Mouse (Mus musculus): ENCODE measurements around the gene Olfr638. TPM values are rescaled to one million over a fixed set of nuclear protein-coding genes. Genes with fewer than 3 reads are reported as not detected.

Gene Olfr638
- polyA plus RNA-seq, 1 experiment = not detected

DNA sequence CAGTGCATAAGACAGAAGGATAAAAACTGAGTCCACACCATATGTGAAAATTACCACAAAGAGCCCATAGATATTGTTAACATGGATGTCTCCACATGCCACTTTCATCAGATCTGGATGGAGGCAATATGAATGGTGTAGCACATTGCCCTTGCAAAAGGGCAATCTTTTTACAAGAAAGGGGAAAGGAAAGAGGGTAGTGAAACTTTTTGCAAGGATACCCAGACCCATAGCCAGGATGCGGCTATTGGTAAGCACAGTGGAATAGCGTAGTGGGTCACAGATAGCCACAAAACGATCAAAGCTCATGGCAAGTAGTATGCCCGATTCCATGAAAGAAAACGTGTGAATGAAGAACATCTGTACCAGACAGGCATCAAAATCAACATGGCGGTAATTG is 23.1 kb downstream of the Olfr638 start:
- WGBS = 90% methylated on average over 6 of the region's 6 CpGs
- H3K4me3 ChIP-seq (ENCODE audit: extremely low read depth, insufficient read depth, insufficient read length) = no peak overlapping the region

DNA sequence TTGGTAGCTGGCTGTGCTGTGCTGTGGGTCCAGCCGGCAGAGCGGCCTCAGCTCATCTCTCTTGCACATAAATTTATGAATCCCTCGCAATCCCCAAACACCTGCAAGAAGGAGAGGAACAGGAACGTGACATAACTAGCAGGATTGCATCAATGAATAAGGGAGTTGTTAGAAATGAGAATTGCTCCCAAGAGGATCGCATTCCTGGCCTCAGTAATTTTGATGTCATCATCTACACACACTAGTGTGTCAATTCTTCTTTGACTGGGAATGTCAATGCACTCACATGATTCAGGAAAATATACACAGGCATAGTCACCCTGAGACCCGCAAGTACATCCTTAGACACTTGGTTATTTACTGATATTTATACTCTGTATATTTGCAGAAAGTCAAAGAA is 26.9 kb downstream of the Olfr638 start, which contains the start of gene Olfr640:
TSS of gene Olfr640 (minus strand) at position 101 of the 400 bp plus-strand sequence.
- Histone ChIP-seq H3K36me3 (ENCODE audit: control insufficient read depth, insufficient read depth, low read length) (no peaks in the 10 kb centered on the region), H3K27ac (ENCODE audit: insufficient read depth, low read length) (no peak within 1 kb of the TSS), H3K4me1 (ENCODE audit: control insufficient read depth, insufficient read depth, insufficient read length) (no peaks in the 10 kb centered on the region), H3K27me3 (ENCODE audit: control insufficient read depth, insufficient read depth, low read length) (no peaks in the 10 kb centered on the region), H3K4me3 (ENCODE audit: extremely low read depth, insufficient read depth, insufficient read length) (no peak within 1 kb of the TSS)
- TF ChIP-seq POLR2A (IDR thresholded peaks at IDR 0.05; ENCODE audit: low read depth, low read length) = no peak
- no peak for TF ChIP-seq CTCF (IDR thresholded peaks at IDR 0.05; ENCODE audit: extremely low read depth, insufficient read depth, insufficient read length, insufficient replicate concordance)
- 84% methylated on average over 6 of the region's 6 CpGs for WGBS
- DNase-seq (ENCODE audit: low read depth in 1 of 2, low spot score in 2 of 2) = no peak

More for the DNA sequence above, 23.1 kb downstream of the Olfr638 start:
- Histone ChIP-seq H3K27ac (ENCODE audit: insufficient read depth, low read length) (no peak overlapping the region), H3K4me1 (ENCODE audit: control insufficient read depth, insufficient read depth, insufficient read length) (no peaks in the 10 kb centered on the region), H3K27me3 (ENCODE audit: control insufficient read depth, insufficient read depth, low read length) (no peaks in the 10 kb centered on the region), H3K36me3 (ENCODE audit: control insufficient read depth, insufficient read depth, low read length) (no peaks in the 10 kb centered on the region)
- TF ChIP-seq CTCF (IDR thresholded peaks at IDR 0.05; ENCODE audit: extremely low read depth, insufficient read depth, insufficient read length, insufficient replicate concordance) (no peak), POLR2A (IDR thresholded peaks at IDR 0.05; ENCODE audit: low read depth, low read length) (no peak)
- no peak for DNase-seq (ENCODE audit: low read depth in 1 of 2, low spot score in 2 of 2)

DNA sequence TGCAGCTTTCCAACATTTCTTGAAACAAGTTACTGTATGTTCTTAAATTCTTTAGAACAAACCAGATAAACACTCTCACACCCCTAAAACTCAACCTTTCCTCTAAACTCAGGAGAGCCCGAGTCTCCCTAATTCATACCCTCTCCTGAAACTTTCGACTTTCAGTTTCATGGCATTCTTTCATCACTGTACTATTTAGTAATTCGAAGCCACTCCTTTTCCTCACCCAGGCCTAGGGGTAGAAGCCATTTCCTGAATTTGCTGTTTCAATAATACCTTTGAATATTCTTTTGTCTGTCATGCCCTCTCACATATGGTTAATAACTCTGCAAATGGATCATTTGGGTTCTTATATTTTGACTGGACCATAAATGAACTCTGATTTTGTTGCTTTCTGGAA is 28.4 kb downstream of the Olfr638 start:
- Histone ChIP-seq H3K4me3 (ENCODE audit: extremely low read depth, insufficient read depth, insufficient read length) (no peak overlapping the region), H3K27ac (ENCODE audit: insufficient read depth, low read length) (no peak overlapping the region), H3K4me1 (ENCODE audit: control insufficient read depth, insufficient read depth, insufficient read length) (no peaks in the 10 kb centered on the region), H3K27me3 (ENCODE audit: control insufficient read depth, insufficient read depth, low read length) (no peaks in the 10 kb centered on the region), H3K36me3 (ENCODE audit: control insufficient read depth, insufficient read depth, low read length) (no peaks in the 10 kb centered on the region)
- 80% methylated on average over 3 of the region's 3 CpGs for WGBS
- TF ChIP-seq CTCF (IDR thresholded peaks at IDR 0.05; ENCODE audit: extremely low read depth, insufficient read depth, insufficient read length, insufficient replicate concordance) (no peak), POLR2A (IDR thresholded peaks at IDR 0.05; ENCODE audit: low read depth, low read length) (no peak)
- no peak for DNase-seq (ENCODE audit: low read depth in 1 of 2, low spot score in 2 of 2)

DNA sequence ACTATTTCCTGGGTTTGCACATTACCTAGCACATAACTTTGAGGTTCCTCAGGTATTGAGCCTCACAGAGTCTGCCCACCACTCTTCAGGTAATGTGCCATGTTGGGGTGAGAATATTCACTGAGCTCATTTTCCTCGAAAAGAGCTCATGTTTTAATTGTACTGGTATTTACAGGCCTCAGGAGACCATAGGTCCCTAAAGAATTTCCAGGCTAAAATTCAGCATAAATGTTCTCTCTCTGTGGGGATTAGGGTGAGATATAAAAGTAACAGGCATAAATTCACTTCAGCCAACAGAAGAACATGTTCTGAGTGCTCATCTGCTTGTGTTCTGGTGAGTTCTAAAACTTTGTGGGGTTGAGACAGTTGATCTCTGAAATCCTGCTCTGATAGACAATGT is 36.6 kb downstream of the Olfr638 start, which contains the start of gene Olfr641:
TSS of gene Olfr641 (plus strand) at position 301 of the 400 bp plus-strand sequence.
- H3K36me3 ChIP-seq (ENCODE audit: control insufficient read depth, insufficient read depth, low read length) = no peaks in the 10 kb centered on the region
- no peaks in the 10 kb centered on the region for H3K4me1 ChIP-seq (ENCODE audit: control insufficient read depth, insufficient read depth, insufficient read length)
- H3K27me3 ChIP-seq (ENCODE audit: control insufficient read depth, insufficient read depth, low read length) = no peaks in the 10 kb centered on the region
- no peak for DNase-seq (ENCODE audit: low read depth in 1 of 2, low spot score in 2 of 2)
- no peak for TF ChIP-seq POLR2A (IDR thresholded peaks at IDR 0.05; ENCODE audit: low read depth, low read length)
- TF ChIP-seq CTCF (IDR thresholded peaks at IDR 0.05; ENCODE audit: extremely low read depth, insufficient read depth, insufficient read length, insufficient replicate concordance) = no peak
- H3K27ac ChIP-seq (ENCODE audit: insufficient read depth, low read length) = no peak within 1 kb of the TSS
- 71% methylated on average over 1 of the region's 1 CpGs for WGBS
- H3K4me3 ChIP-seq (ENCODE audit: extremely low read depth, insufficient read depth, insufficient read length) = no peak within 1 kb of the TSS

- 73% methylated on average over 4 of the region's 4 CpGs for whole genome bisulfite sequencing
- no peak for TF ChIP-seq POLR2A (IDR thresholded peaks at IDR 0.05; ENCODE audit: low read depth, low read length)
- TF ChIP-seq CTCF (IDR thresholded peaks at IDR 0.05; ENCODE audit: extremely low read depth, insufficient read depth, insufficient read length, insufficient replicate concordance) = no peak
- DNase-seq (ENCODE audit: low read depth in 1 of 2, low spot score in 2 of 2) = no peak
- H3K36me3 ChIP-seq (ENCODE audit: control insufficient read depth, insufficient read depth, low read length) = no peaks in the 10 kb centered on the region
- no peaks in the 10 kb centered on the region for H3K27me3 ChIP-seq (ENCODE audit: control insufficient read depth, insufficient read depth, low read length)
- H3K4me1 ChIP-seq (ENCODE audit: control insufficient read depth, insufficient read depth, insufficient read length) = no peaks in the 10 kb centered on the region
- H3K27ac ChIP-seq (ENCODE audit: insufficient read depth, low read length) = no peak overlapping the region
- no peak overlapping the region for H3K4me3 ChIP-seq (ENCODE audit: extremely low read depth, insufficient read depth, insufficient read length)
Measured at GRCm38 (mm10) chr7:104050745-104051144, 52.2 kb downstream of the Olfr638 start.

GRCm38 (mm10) chr7:104052566-104052965 is 54.0 kb downstream of the Olfr638 start, which contains the start of gene Olfr642:
Gene Olfr642, minus strand, starts transcription at chr7:104052666.
- no peak for DNase-seq (ENCODE audit: low read depth in 1 of 2, low spot score in 2 of 2)
- no peaks in the 10 kb centered on the region for H3K36me3 ChIP-seq (ENCODE audit: control insufficient read depth, insufficient read depth, low read length)
- WGBS = 78% methylated on average over 1 of the region's 1 CpGs
- no peaks in the 10 kb centered on the region for H3K4me1 ChIP-seq (ENCODE audit: control insufficient read depth, insufficient read depth, insufficient read length)
- H3K4me3 ChIP-seq (ENCODE audit: extremely low read depth, insufficient read depth, insufficient read length) = no peak within 1 kb of the TSS
- no peak for TF ChIP-seq CTCF (IDR thresholded peaks at IDR 0.05; ENCODE audit: extremely low read depth, insufficient read depth, insufficient read length, insufficient replicate concordance)
- TF ChIP-seq POLR2A (IDR thresholded peaks at IDR 0.05; ENCODE audit: low read depth, low read length) = no peak
- H3K27ac ChIP-seq (ENCODE audit: insufficient read depth, low read length) = no peak within 1 kb of the TSS
- no peaks in the 10 kb centered on the region for H3K27me3 ChIP-seq (ENCODE audit: control insufficient read depth, insufficient read depth, low read length)

Other genes starting within 250 kb of the Olfr638 start
- gene Olfr630, start 241.4 kb upstream of the Olfr638 start, polyA plus RNA-seq (2012; rRNA removed) = not detected in 2 replicates
- gene Olfr69, start 227.2 kb upstream of the Olfr638 start, polyA plus RNA-seq (2012; rRNA removed) = not detected in 2 replicates
- not detected in 2 replicates for gene Olfr68, start 219.0 kb upstream of the Olfr638 start, polyA plus RNA-seq (2012; rRNA removed)
- not detected in 2 replicates for gene Olfr67, start 206.9 kb upstream of the Olfr638 start, polyA plus RNA-seq (2012; rRNA removed)
- gene Hbb-bt, start 184.8 kb upstream of the Olfr638 start, polyA plus RNA-seq (2012; rRNA removed) = 8,577 and 15,977 TPM in 2 replicates
- 71,783 and 120,196 TPM in 2 replicates for gene Hbb-bs, start 170.7 kb upstream of the Olfr638 start, polyA plus RNA-seq (2012; rRNA removed)
- not detected in 2 replicates for gene Hbb-bh2, start 158.2 kb upstream of the Olfr638 start, polyA plus RNA-seq (2012; rRNA removed)
- gene Hbb-bh1, start 155.6 kb upstream of the Olfr638 start, polyA plus RNA-seq (2012; rRNA removed) = 0.15 TPM in 1 of 2 replicates, not detected in the other
- 0.14 TPM in 1 of 2 replicates, not detected in the other for gene Hbb-y, start 145.5 kb upstream of the Olfr638 start, polyA plus RNA-seq (2012; rRNA removed)
- gene Olfr66, start 112.5 kb upstream of the Olfr638 start, polyA plus RNA-seq (2012; rRNA removed) = not detected in 2 replicates
- not detected in 2 replicates for gene Olfr64, start 104.3 kb upstream of the Olfr638 start, polyA plus RNA-seq (2012; rRNA removed)
- not detected in 2 replicates for gene Olfr65, start 95.3 kb upstream of the Olfr638 start, polyA plus RNA-seq (2012; rRNA removed)
- not detected in 2 replicates for gene Olfr631, start 69.9 kb upstream of the Olfr638 start, polyA plus RNA-seq (2012; rRNA removed)
- not detected in 2 replicates for gene Olfr632, start 64.4 kb upstream of the Olfr638 start, polyA plus RNA-seq (2012; rRNA removed)
- gene Olfr633, start 54.3 kb upstream of the Olfr638 start, polyA plus RNA-seq (2012; rRNA removed) = not detected in 2 replicates
- gene Olfr635, start 27.6 kb upstream of the Olfr638 start, polyA plus RNA-seq (2012; rRNA removed) = not detected in 2 replicates
- not detected in 2 replicates for gene Olfr639, start 18.6 kb downstream of the Olfr638 start, polyA plus RNA-seq (2012; rRNA removed)
- not detected in 2 replicates for gene Olfr640, start 26.8 kb downstream of the Olfr638 start, polyA plus RNA-seq (2012; rRNA removed)
- gene Olfr641, start 36.7 kb downstream of the Olfr638 start, polyA plus RNA-seq (2012; rRNA removed) = not detected in 2 replicates
- gene Olfr642, start 53.9 kb downstream of the Olfr638 start, polyA plus RNA-seq (2012; rRNA removed) = not detected in 2 replicates
- not detected in 2 replicates for gene 4930516K23Rik, start 62.7 kb downstream of the Olfr638 start, polyA plus RNA-seq (2012; rRNA removed)
- not detected in 2 replicates for gene Olfr644, start 73.1 kb downstream of the Olfr638 start, polyA plus RNA-seq (2012; rRNA removed)
- not detected in 2 replicates for gene Olfr645, start 86.7 kb downstream of the Olfr638 start, polyA plus RNA-seq (2012; rRNA removed)
- 0.08 TPM in 1 of 2 replicates, not detected in the other for gene Olfr646, start 106.1 kb downstream of the Olfr638 start, polyA plus RNA-seq (2012; rRNA removed)
- not detected in 2 replicates for gene Ubqln5, start 131.1 kb downstream of the Olfr638 start, polyA plus RNA-seq (2012; rRNA removed)
- gene Olfr643, start 138.7 kb downstream of the Olfr638 start, polyA plus RNA-seq (2012; rRNA removed) = not detected in 2 replicates
- gene Ubqln3, start 144.5 kb downstream of the Olfr638 start, polyA plus RNA-seq (2012; rRNA removed) = not detected in 2 replicates
- gene Ubqlnl, start 151.8 kb downstream of the Olfr638 start, polyA plus RNA-seq (2012; rRNA removed) = not detected in 2 replicates
- not detected in 2 replicates for gene Olfm5, start 166.1 kb downstream of the Olfr638 start, polyA plus RNA-seq (2012; rRNA removed)
- gene Olfr648, start 184.6 kb downstream of the Olfr638 start, polyA plus RNA-seq (2012; rRNA removed) = not detected in 2 replicates
- gene Olfr649, start 197.2 kb downstream of the Olfr638 start, polyA plus RNA-seq (2012; rRNA removed) = not detected in 2 replicates
- gene Trim6, start 220.0 kb downstream of the Olfr638 start, polyA plus RNA-seq (2012; rRNA removed) = 0.34 and 0.36 TPM in 2 replicates
- 13.5 and 14.5 TPM in 2 replicates for gene Trim34a, start 245.7 kb downstream of the Olfr638 start, polyA plus RNA-seq (2012; rRNA removed)

Measured in spleen, adult 2 months (tissue).